Mouse (Mus musculus) forebrain, embryonic 16.5 days (tissue): Measurements from ENCODE around the gene Gusb. TPM values are rescaled to one million over a fixed set of nuclear protein-coding genes. Genes with fewer than 3 reads are reported as not detected.
"Not testable (repeated sequence)": the region's sequence is repeated elsewhere in the genome, so short reads cannot be mapped to it uniquely, and the experiment has no call there.

Experiments
- ATAC-seq: fragments of 200-750 bp; cut with Nextera tagmentation; 2 replicates; pipeline ENCODE4 v1.8.0; 2017; ENCODE audit warnings: mild to moderate bottlenecking, moderate library complexity
- H3K27ac ChIP-seq: fragments of 300-500 bp; sonication (generic); 2 replicates; pipeline ENCODE4 v1.5.1; 2014; ENCODE audit warnings: low read length, control low read depth
- H3K27me3 ChIP-seq: fragments of 300-500 bp; sonication (generic); replicated peaks from 2 replicates; pipeline ENCODE4 v1.6.1; 2014; ENCODE audit warnings: low read length; ENCODE audit not compliant: control insufficient read depth, insufficient read depth
- H3K36me3 ChIP-seq: fragments of 300-500 bp; sonication (generic); 2 replicates; pipeline ENCODE4 v1.6.1; 2014; ENCODE audit not compliant: control insufficient read depth, insufficient read depth
- H3K4me1 ChIP-seq: fragments of 300-500 bp; sonication (generic); replicated peaks from 2 replicates; pipeline ENCODE4 v1.6.1; 2014; ENCODE audit warnings: low read length; ENCODE audit not compliant: control insufficient read depth, insufficient read depth
- H3K4me2 ChIP-seq: fragments of 300-500 bp; sonication (generic); 2 replicates; pipeline ENCODE4 v1.6.1; 2014; ENCODE audit warnings: mild to moderate bottlenecking, low read length, control low read depth
- H3K4me3 ChIP-seq: fragments of 300-500 bp; sonication (generic); replicated peaks from 2 replicates; pipeline ENCODE4 v1.5.1; 2014; ENCODE audit warnings: mild to moderate bottlenecking, low read length, control low read depth
- H3K9ac ChIP-seq: fragments of 300-500 bp; sonication (generic); replicated peaks from 2 replicates; pipeline ENCODE4 v1.6.1; 2014; ENCODE audit warnings: low read depth, low read length, control low read depth
- H3K9me3 ChIP-seq: fragments of 300-500 bp; sonication (generic); 2 replicates; pipeline ENCODE4 v1.6.1; 2016; ENCODE audit warnings: low read length; ENCODE audit not compliant: control insufficient read depth
- WGBS: fragments of 180-500 bp; shearing (Covaris S2); extraction: QIAGEN DNeasy Blood & Tissue Kit; methylation state at CpG from one replicate; pipeline ENCODE4 v1.1.7; 2014; 5-methylcytosine and 5-hydroxymethylcytosine counted together
- polyA plus RNA-seq: library from polyadenylated mRNA; unstranded; fragments of >200 nt; fragmentation: Nextera tagmentation; extraction: Ambion mirVana; gene quantifications from 2 replicates; pipeline ENCODE4 v1.2.1, GENCODE M21; 2015

The Gusb gene
- polyA plus RNA-seq, 1 experiment from 2014 or later: 17.4 TPM

GRCm38 (mm10) chr5:129966448-129966847 is 36.4 kb downstream of the Gusb start:
- WGBS: 35% methylated on average over 3 of the region's 3 CpGs
- no peaks in the 10 kb centered on the region for H3K9me3 ChIP-seq
- no peaks in the 10 kb centered on the region for H3K27me3 ChIP-seq
- no peaks in the 10 kb centered on the region for H3K36me3 ChIP-seq
- H3K4me3 ChIP-seq: no peak overlapping the region
- H3K27ac ChIP-seq: no peak overlapping the region
- no peak overlapping the region for H3K9ac ChIP-seq
- H3K4me1 ChIP-seq: no peaks in the 10 kb centered on the region
- no peak overlapping the region for H3K4me2 ChIP-seq
- ATAC-seq: no peak

GRCm38 (mm10) chr5:129963224-129963623 is 39.6 kb downstream of the Gusb start:
- no peak for ATAC-seq

GRCm38 (mm10) chr5:129955792-129956191 is 47.1 kb downstream of the Gusb start:
- 72% methylated on average over 6 of the region's 6 CpGs for WGBS
- no peaks in the 10 kb centered on the region for H3K9me3 ChIP-seq
- H3K36me3 ChIP-seq: no peaks in the 10 kb centered on the region
- no peak overlapping the region for H3K4me3 ChIP-seq
- no peak for ATAC-seq
- H3K9ac ChIP-seq: no peak overlapping the region
- H3K27me3 ChIP-seq: no peaks in the 10 kb centered on the region
- H3K27ac ChIP-seq: no peak overlapping the region
- no peak overlapping the region for H3K4me2 ChIP-seq
- H3K4me1 ChIP-seq: no peaks in the 10 kb centered on the region

More at GRCm38 (mm10) chr5:129963224-129963623, 39.6 kb downstream of the Gusb start:
- Histone ChIP-seq H3K4me1 (no peaks in the 10 kb centered on the region), H3K9ac (no peak overlapping the region), H3K4me3 (no peak overlapping the region), H3K27me3 (no peaks in the 10 kb centered on the region), H3K4me2 (no peak overlapping the region), H3K36me3 (no peaks in the 10 kb centered on the region), H3K9me3 (no peaks in the 10 kb centered on the region), H3K27ac (no peak overlapping the region)
- 14% methylated on average over 4 of the region's 4 CpGs for WGBS

- no peak overlapping the region for H3K4me2 ChIP-seq
- no peak for ATAC-seq
- no peaks in the 10 kb centered on the region for H3K9me3 ChIP-seq
- H3K27me3 ChIP-seq: no peaks in the 10 kb centered on the region
- no peaks in the 10 kb centered on the region for H3K36me3 ChIP-seq
- H3K4me3 ChIP-seq: no peak overlapping the region
- H3K27ac ChIP-seq: no peak overlapping the region
- 95% methylated on average over 5 of the region's 5 CpGs for WGBS
- H3K9ac ChIP-seq: no peak overlapping the region
- no peaks in the 10 kb centered on the region for H3K4me1 ChIP-seq
Observed at GRCm38 (mm10) chr5:129954473-129955254, 48.2 kb downstream of the Gusb start.

- Histone ChIP-seq H3K36me3 (no peaks in the 10 kb centered on the region), H3K27me3 (no peaks in the 10 kb centered on the region), H3K4me2 (no peak overlapping the region), H3K4me3 (no peak overlapping the region), H3K9ac (no peak overlapping the region), H3K4me1 (no peaks in the 10 kb centered on the region), H3K27ac (no peak overlapping the region), H3K9me3 (no peaks in the 10 kb centered on the region)
- no peak for ATAC-seq
- WGBS: 93% methylated on average over 4 of the region's 4 CpGs
Observed at GRCm38 (mm10) chr5:129952143-129952542, 50.7 kb downstream of the Gusb start.

GRCm38 (mm10) chr5:129947528-129948033 is 55.3 kb downstream of the Gusb start:
- Histone ChIP-seq H3K4me1 (peaks cover 7% of the 10 kb centered on the region), H3K4me3 (no peak overlapping the region), H3K9me3 (no peaks in the 10 kb centered on the region), H3K36me3 (no peaks in the 10 kb centered on the region), H3K9ac (no peak overlapping the region), H3K4me2 (no peak overlapping the region), H3K27me3 (no peaks in the 10 kb centered on the region), H3K27ac (no peak overlapping the region)
- no peak for ATAC-seq
- WGBS: 97% methylated on average over 2 of the region's 2 CpGs

GRCm38 (mm10) chr5:129943402-129943801 is 59.4 kb downstream of the Gusb start:
- no peaks in the 10 kb centered on the region for H3K36me3 ChIP-seq
- ATAC-seq: no peak
- WGBS: 96% methylated on average over 1 of the region's 1 CpGs
- H3K4me1 ChIP-seq: peaks cover 7% of the 10 kb centered on the region
- no peaks in the 10 kb centered on the region for H3K27me3 ChIP-seq
- H3K9ac ChIP-seq: no peak overlapping the region
- H3K9me3 ChIP-seq: no peaks in the 10 kb centered on the region
- H3K4me2 ChIP-seq: no peak overlapping the region
- no peak overlapping the region for H3K27ac ChIP-seq
- no peak overlapping the region for H3K4me3 ChIP-seq

- H3K9ac ChIP-seq: peak overlapping the region; percentile 86
- H3K4me3 ChIP-seq: peak overlapping the region; percentile 91
- WGBS: under 1% methylated on average over 42 of the region's 82 CpGs
- peak overlapping the region; percentile 92 for H3K4me2 ChIP-seq
- H3K27ac ChIP-seq: peak overlapping the region; percentile 18; the same call in 1 of the 2 replicates
- ATAC-seq: peak; percentile 63
- not testable (repeated sequence) for H3K9me3 ChIP-seq, H3K36me3 ChIP-seq, H3K4me1 ChIP-seq, H3K27me3 ChIP-seq
Observed at GRCm38 (mm10) chr5:129942073-129942939, 60.5 kb downstream of the Gusb start.

GRCm38 (mm10) chr5:129941495-129942045 is 61.3 kb downstream of the Gusb start, which contains the start of gene Vkorc1l1:
Gene Vkorc1l1, plus strand, starts transcription at chr5:129941970.
- under 1% methylated on average over 58 of the region's 59 CpGs for WGBS
- Histone ChIP-seq H3K27me3 (no peaks in the 10 kb centered on the region), H3K9ac (peak within 1 kb of the TSS; percentile 86), H3K36me3 (no peaks in the 10 kb centered on the region), H3K4me2 (peak within 1 kb of the TSS; percentile 92), H3K27ac (peak within 1 kb of the TSS; percentile 69), H3K9me3 (no peaks in the 10 kb centered on the region), H3K4me1 (peaks cover 7% of the 10 kb centered on the region), H3K4me3 (peak within 1 kb of the TSS; percentile 91)
- peak; percentile 94 for ATAC-seq
